In the genomic region with DNA sequence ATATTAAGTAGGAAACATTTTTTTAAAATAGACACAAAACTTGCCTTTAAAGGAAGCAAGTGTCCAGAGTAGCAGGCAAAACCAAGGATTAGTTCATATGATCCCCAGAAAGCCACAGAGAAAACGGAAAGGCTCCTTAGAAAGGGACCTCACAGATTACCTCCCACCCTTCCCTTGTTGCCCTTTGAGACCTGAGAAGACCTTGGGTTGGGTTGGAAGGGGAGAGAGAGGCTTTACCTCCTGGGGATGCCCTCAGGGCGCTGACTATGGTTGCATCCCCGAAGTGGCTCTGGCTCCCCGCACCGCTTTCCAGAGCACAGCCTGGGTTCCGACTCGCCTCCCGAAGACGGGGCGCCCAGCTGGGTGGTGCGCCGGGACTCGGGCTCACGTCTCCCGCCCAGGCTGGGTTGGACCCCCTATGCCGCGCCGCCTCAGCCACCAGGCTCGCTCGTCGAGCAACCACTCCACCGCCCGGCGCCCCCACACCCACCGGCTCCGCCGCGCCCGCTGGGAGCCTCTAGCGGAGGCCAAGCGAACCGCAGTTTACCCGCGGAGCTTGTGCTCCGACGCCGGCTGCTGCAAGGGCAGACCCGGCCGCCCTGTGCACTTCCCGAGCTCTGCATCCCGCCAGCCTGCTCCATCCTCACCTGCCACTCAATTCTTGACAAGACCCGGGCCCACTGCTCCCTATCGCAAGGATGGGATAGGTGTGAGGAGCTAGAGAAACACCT, we compare ENCODE assay signal across 8 mouse cellular contexts. TPM values are rescaled to one million over a fixed set of nuclear protein-coding genes. Genes with fewer than 3 reads are reported as not detected.
DNase-seq lines count a peak whose midpoint lies in the region; ATAC-seq and TF ChIP-seq lines count a peak whose summit lies in the region.

No protein-coding gene starts in this region.

- ATAC-seq in liver, embryonic 12.5 days: peak; percentile 30; the same call in 1 of the 2 replicates

- no peaks in the 10 kb centered on the region for H3K9me3 ChIP-seq in liver, embryonic 12.5 days (replicated peaks)

- H3K27me3 ChIP-seq in liver, embryonic 12.5 days (replicated peaks): peaks cover 47% of the 10 kb centered on the region

- H3K36me3 ChIP-seq in liver, embryonic 12.5 days: no peaks in the 10 kb centered on the region

- TF ChIP-seq POLR2A in cortical plate, adult 2 months (IDR thresholded peaks at IDR 0.05; ENCODE audit: extremely low read depth, insufficient read depth, low read length): peak; percentile 15; the same call in 1 of the 2 replicates

- H3K9ac ChIP-seq in liver, embryonic 12.5 days: no peak overlapping the region

- 0 out of 2 replicates have a peak overlapping the region, but pooled peaks have one; percentile 2 for H3K27ac ChIP-seq in cortical plate, adult 2 months (ENCODE audit: insufficient read depth, low read length)
- H3K27ac ChIP-seq in liver, embryonic 12.5 days: no peak overlapping the region

- peak overlapping the region; percentile 62 for H3K4me2 ChIP-seq in liver, embryonic 12.5 days

- WGBS in liver, embryonic 12.5 days (ENCODE audit: insufficient replicate concordance): under 1% methylated on average over 34 of the region's 43 CpGs

- H3K4me1 ChIP-seq in cortical plate, adult 2 months (ENCODE audit: control insufficient read depth, insufficient read depth, low read length): no peaks in the 10 kb centered on the region; the same call in 1 of the 2 replicates
- no peaks in the 10 kb centered on the region for H3K4me1 ChIP-seq in liver, embryonic 12.5 days

- peak; percentile 28 for DNase-seq in ovary, postnatal 10 days (ENCODE audit: low spot score)
- DNase-seq in ovary, adult 18-20 months (ENCODE audit: low spot score): no peak
- peak; percentile 79 to 81 for DNase-seq in frontal cortex, postnatal 36 days (ENCODE audit: low spot score in 2 of 2)
- peak; percentile 59 for DNase-seq in kidney, postnatal 10 days
- DNase-seq in retina, embryonic 14.5 days (ENCODE audit: low spot score): peak; percentile 88
- no peak for DNase-seq in T-cell, adult 2 months (ENCODE audit: low spot score)

- peak; percentile 36 for TF ChIP-seq CTCF in cortical plate, adult 2 months (IDR thresholded peaks at IDR 0.05; ENCODE audit: extremely low read depth, insufficient read depth, low read length)

- H3K4me3 ChIP-seq in cortical plate, adult 2 months (ENCODE audit: insufficient read depth, low read length): peak overlapping the region; percentile 86
- H3K4me3 ChIP-seq in liver, embryonic 12.5 days: peak overlapping the region; percentile 37

RNA-seq across cellular contexts. Expression of gene Lingo2, which starts 1.4 kb away (rescaled TPM):
- 16.7 and 19.7 TPM in 2 replicates for polyA plus RNA-seq in cortical plate, adult 2 months (2012; rRNA removed)
- polyA plus RNA-seq in liver, embryonic 12.5 days (2016; fragmentation: Nextera tagmentation; extraction: Ambion mirVana): 0.06 and 0.11 TPM in 2 replicates

Comparison
In these comparisons a context has a peak if more than half of its experiments do, and no peak if none do; other contexts are left out.
1. DNase-seq: peak in ovary, postnatal 10 days (single experiment), frontal cortex, postnatal 36 days (2 of 2), kidney, postnatal 10 days (single experiment) and retina, embryonic 14.5 days (single experiment); none in ovary, adult 18-20 months (single experiment) and T-cell, adult 2 months (single experiment).
2. RNA of gene Lingo2, which starts 1.4 kb away (polyA plus RNA-seq): 16.7 to 19.7 TPM in cortical plate, adult 2 months; 0.06 to 0.11 TPM in liver, embryonic 12.5 days; every median in the first group is over 10 times any median in the second.